Mouse (Mus musculus) megakaryocyte-erythroid progenitor cell, adult 5-6 weeks (primary cell): ENCODE results near the gene Slc30a9. TPM values are rescaled to one million over a fixed set of nuclear protein-coding genes. Genes with fewer than 3 reads are reported as not detected.

Experiments
- ATAC-seq: replicated peaks from 2 replicates; pipeline ENCODE4 v1.8.0; 2016; ENCODE audit warnings: mild to moderate bottlenecking, inconsistent platforms; ENCODE audit not compliant: severe bottlenecking, poor library complexity, low FRiP score, low TSS enrichment
- total RNA-seq, 2 experiments: library from RNA; stranded (forward) in 1 of 2; stranded (reverse) in 1 of 2; fragments of 200-1000, 215-1000 nt in 1 of 2; fragments of >200 nt in 1 of 2; fragmentation: Nextera tagmentation in 1 of 2; gene quantifications; 2 replicates each; pipeline ENCODE4 v1.2.3; 2014 to 2017

The Slc30a9 gene
- total RNA-seq (2014; fragmentation: Nextera tagmentation) (30.2 and 39.0 TPM in 2 replicates), total RNA-seq (2017) (32.5 and 41.3 TPM in 2 replicates)

DNA sequence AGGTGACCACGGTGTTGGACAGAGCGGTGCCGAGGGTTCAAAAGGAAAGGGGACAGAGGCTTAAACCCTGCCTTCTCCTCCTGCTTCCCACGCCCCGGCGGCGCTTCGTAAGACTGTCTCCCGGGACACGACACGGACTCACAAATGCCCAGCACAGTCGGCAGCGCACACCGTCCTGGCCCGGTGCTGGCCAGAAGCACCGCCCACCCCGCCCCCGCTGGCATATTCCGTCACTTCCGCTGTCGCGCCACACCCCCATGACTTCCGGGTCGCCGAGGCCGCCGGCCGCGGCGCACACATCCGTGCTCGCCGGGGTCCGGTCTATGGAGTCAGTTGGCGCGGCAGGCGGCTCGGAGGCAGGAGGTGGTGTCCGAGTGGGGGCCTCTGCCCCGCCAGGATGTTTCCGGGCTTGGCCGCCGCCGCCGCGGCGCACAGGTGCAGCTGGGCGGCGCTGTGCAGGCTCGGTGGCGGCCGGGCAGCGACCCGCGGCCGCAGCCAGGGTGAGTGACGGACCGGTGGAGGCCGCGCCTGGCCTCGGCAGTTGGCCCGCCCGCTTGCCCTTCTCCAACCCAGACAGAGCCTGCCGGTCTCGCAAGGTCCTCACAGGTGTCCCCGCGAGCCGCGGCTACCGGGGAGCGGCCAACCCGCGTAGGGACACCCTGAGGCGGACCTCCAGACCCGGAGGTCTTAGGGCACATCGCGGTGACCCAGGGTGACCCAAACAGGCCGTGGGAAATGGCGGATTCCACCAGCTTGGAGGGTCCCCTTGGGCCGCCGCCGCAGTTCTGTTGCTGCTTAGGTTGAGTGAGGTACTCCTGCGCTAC is at the start of gene Slc30a9:
Slc30a9 (plus strand) TSS at position 258 of the 824 bp plus-strand sequence.
- peak; percentile 93 for ATAC-seq

DNA sequence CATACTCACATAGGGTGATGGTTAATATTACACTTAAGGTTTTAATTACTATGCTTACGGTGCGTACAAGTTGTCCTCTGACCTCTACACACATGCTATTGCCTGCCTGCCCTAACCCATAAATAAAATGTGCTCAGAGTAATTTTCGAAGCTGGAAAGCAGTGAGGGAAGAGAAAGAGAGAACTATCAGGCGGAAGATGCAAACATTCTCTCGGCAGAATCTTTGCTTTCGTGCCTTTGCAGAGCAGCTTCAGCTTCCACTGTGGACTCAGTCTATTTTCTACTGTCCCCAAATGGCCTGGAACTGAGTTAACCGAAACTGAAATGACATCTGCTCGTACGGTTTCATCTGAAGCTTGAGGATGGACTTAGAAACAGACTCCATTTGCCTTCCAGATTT is 48.3 kb upstream of the Slc30a9 start:
- no peak for ATAC-seq

GRCm38 (mm10) chr5:67260159-67260530 is 46.6 kb upstream of the Slc30a9 start:
- peak; percentile 1; the same call in 1 of the 2 replicates for ATAC-seq

GRCm38 (mm10) chr5:67260531-67261371 is 46.0 kb upstream of the Slc30a9 start, which contains the start of gene Tmem33:
Gene Tmem33, plus strand, starts transcription at chr5:67260565.
- peak; percentile 93 for ATAC-seq

- peak; percentile 53 for ATAC-seq
These were observed 43.8 kb upstream of the Slc30a9 start for GRCm38 (mm10) chr5:67262964-67263363.

- ATAC-seq, result no peak
These were observed 40.6 kb upstream of the Slc30a9 start for GRCm38 (mm10) chr5:67266106-67266505.

- no peak for ATAC-seq
These were observed 37.4 kb upstream of the Slc30a9 start for GRCm38 (mm10) chr5:67269309-67269708.

GRCm38 (mm10) chr5:67279407-67279806 is 27.3 kb upstream of the Slc30a9 start:
- ATAC-seq, result no peak

DNA sequence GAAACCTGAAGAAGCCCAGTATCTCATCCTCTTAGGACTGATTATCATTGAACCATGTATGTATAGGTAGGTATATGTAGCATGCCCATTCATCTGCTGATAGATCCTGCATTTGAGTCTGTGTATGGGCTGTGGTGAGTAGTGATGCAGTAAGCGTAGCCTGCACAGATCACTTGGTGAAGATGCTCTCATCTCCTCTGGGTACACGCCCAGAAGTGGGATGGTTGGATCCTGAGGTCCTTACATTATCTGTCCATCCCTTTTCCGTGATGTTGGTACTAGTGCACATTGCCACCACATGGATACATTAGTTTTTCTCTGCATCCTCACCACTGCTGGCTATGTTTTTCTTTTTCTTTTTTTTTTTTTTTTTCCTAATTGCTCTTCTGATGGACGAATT is 26.9 kb upstream of the Slc30a9 start:
- ATAC-seq, result peak; percentile 67

- peak; percentile 94 for ATAC-seq
These were observed 26.4 kb upstream of the Slc30a9 start for GRCm38 (mm10) chr5:67280400-67280799.

DNA sequence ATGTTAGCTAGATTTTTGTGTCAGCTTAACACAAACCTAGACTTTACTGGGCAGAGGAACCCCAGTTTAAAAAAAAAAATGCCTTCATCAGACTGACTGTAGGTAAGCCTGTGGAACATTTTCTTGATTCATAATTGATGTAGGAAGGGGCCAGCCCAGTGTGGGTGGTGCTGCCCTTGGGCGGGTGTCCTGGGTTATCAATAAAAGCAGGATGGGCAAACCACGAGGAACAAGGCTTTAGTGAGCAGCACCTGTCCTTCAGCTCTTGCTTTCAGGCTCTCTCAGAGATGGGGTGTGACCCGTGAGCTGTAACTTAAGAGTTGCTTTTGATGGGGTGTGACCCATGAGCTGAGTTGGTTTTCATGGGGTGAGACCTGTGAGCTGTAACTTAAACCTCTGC is 11.7 kb upstream of the Slc30a9 start:
- peak; percentile 45; the same call in 1 of the 2 replicates for ATAC-seq

- no peak for ATAC-seq
These were observed 11.1 kb upstream of the Slc30a9 start for GRCm38 (mm10) chr5:67295682-67296081.

GRCm38 (mm10) chr5:67296171-67296570 is 10.6 kb upstream of the Slc30a9 start:
- ATAC-seq, result no peak

GRCm38 (mm10) chr5:67297026-67297813 is 9.5 kb upstream of the Slc30a9 start:
- no peak for ATAC-seq

DNA sequence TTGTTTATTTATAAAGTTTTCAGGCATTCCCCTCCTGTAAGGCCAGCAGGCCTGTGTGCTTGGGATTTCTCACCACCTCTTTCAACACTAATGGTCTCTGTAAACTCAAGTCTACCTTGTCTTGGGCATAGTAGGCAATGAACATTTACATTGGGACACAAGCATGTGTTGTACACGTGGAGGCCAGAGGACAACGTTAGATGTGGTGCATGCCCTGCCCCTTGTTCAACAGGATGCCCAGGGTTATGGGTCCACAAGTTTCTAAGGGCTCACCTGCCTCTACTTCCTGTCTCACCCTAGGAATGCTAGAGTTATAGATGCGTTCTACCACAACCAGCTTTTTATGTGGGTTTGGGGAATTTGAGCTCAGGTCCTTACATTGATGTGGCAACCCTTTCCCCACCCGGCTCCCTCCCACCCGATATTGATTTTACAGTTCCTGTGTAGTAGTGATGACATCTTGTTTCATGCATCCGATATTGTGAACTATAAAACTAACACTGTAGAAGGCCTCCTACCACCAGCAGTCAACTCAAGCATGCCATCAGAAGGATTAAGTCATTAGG is 6.8 kb upstream of the Slc30a9 start:
- ATAC-seq, result no peak

DNA sequence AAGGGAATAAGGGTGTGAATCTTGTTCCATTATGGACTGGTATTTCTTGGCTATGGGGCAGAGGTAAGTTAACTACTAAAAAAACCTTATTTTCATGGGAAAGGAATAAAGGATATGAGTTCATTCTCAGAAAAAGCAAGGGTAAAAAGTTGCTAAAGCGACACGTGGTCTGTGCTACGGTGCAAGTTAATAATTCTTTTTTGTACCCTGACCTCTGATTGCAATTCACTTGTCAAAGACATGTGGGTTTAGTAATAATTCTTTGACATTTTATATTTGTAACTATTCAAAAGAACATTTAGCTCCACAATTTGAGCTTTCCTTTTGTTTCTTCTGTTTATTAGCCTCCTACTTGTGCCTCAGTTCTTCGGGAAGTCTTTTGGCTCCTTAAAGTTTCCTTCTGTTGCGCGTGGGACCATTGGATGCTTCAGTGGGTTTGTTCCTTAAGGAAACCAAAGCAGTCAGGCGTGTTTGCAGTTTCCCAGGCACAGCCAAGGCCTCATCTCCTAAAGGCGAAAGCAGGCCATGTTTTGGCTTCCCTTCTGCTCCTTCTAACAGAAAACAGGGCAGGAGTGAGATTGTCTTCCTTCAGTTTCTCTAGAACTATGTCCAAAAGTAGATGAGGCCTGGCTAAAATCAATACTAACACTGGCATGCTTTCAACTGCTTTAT is 5.7 kb upstream of the Slc30a9 start:
- no peak for ATAC-seq

- no peak for ATAC-seq
These were observed 4.9 kb upstream of the Slc30a9 start for GRCm38 (mm10) chr5:67301722-67302331.

DNA sequence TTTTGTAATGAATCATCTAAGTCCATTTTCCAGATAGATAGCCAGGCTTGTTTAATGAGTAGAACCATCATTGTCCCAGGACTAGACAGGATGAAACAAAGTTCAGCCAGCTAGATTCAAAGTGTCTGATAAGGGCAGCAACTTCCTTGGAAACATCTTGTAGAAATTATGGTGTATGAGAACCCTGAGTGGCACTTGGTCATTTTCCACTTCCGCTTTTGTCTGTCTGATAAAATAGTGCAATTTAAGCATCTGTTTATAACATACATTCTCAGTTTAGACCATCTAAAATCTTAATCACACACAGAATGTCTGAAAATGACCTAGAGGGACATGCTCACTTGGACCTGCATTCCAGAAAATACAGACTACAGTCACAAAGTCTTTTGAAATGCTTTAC is 2.9 kb upstream of the Slc30a9 start:
- no peak for ATAC-seq
